13 mouse cellular contexts compared by ENCODE assay signal in genomic region chr1:126094346-126094745, GRCm38 (mm10).
"Had no signal": no experiment of that assay in that cellular context is flagged by ENCODE, and none has a peak within 500 bp of the region (broad histone marks: within the 10 kb centered on the region; RNA-seq: fewer than 3 reads in every experiment).

No protein-coding gene starts in this region.

- DNase-seq: gastrocnemius, postnatal 14 days; gastrocnemius, postnatal 36 days; heart, adult 18-20 months; heart, postnatal 10 days; heart, postnatal 36 days; kidney, adult 11 months; kidney, adult 2 months; kidney, adult 9 months; kidney, postnatal 14 days; kidney, postnatal 36 days; layer of hippocampus, adult 9-11 months; layer of hippocampus, postnatal 36 days; left cerebral cortex, postnatal 4 days had no signal
